Mouse (Mus musculus): ENCODE results near the gene Aplf.

DNA sequence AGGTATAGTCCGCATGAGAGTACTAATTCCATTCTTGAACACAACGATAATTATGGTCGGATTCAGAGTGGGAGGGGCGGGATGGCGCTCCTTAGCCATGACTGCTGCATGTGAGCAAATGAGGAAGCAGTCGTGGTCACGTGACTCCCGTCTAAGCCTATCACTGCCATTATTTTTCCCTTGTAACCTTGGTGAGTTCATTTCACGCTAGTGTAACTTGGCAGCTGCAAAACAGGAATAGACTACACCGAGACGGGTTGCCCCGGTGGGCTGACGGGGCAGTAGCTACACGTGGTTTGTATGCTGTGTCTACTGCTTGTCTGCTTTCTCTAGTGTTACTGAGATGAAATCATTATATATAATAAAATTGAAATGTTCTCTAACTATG is 56.3 kb downstream of the Aplf start:
- TF ChIP-seq EP300 (IDR thresholded peaks at IDR 0.05; ENCODE audit: low read depth), result no peak
- no peak for TF ChIP-seq CTCF (IDR thresholded peaks at IDR 0.05; ENCODE audit: low read depth)

Data from liver, postnatal 0 days (tissue).